Mouse (Mus musculus): ENCODE results near the gene Cdh20. TPM values are rescaled to one million over a fixed set of nuclear protein-coding genes. Genes with fewer than 3 reads are reported as not detected.
A peak's percentile ranks its signal among the peaks of the same experiment; 100 is the strongest.
"Not testable (repeated sequence)": the region's sequence is repeated elsewhere in the genome, so short reads cannot be mapped to it uniquely, and the experiment has no call there.

Cdh20 gene
- polyA plus RNA-seq, 1 experiment from 2014 or later: 0.65 TPM

DNA sequence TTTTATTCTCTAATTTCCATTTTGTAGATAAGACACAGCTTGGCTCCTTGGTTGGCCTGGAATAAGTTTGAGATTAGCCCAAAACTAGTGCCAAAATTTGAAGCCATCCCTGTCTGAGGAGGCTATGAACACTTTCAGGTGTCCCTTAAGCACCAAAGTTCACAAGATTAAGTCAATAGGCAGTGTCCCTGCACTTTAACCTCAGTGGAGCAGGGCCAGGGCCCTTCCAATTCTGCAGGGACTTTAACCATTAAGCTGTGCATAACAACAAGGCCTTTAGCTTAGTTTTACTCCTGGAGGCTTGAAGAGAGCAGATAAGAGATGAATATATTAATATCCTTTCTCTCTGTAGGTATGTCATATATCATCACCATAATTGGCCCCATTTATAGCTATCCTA, 170.8 kb downstream of the Cdh20 start:
- H3K36me3 ChIP-seq (ENCODE audit: control insufficient read depth, insufficient read depth, low read length): no peaks in the 10 kb centered on the region
- no peak overlapping the region for H3K4me2 ChIP-seq (ENCODE audit: low read depth)
- H3K9me3 ChIP-seq (ENCODE audit: control insufficient read depth, low read length): no peaks in the 10 kb centered on the region
- H3K4me1 ChIP-seq (ENCODE audit: control insufficient read depth, insufficient read depth, low read length): no peaks in the 10 kb centered on the region
- no peak overlapping the region for H3K27ac ChIP-seq (ENCODE audit: low read depth, low read length)
- H3K4me3 ChIP-seq (ENCODE audit: low read depth, low read length): no peak overlapping the region
- ATAC-seq (ENCODE audit: insufficient read depth, low FRiP score, low TSS enrichment) (no peak), DNase-seq (ENCODE audit: low spot score) (no peak)
- H3K9ac ChIP-seq (ENCODE audit: low read length): no peak overlapping the region
- no peaks in the 10 kb centered on the region for H3K27me3 ChIP-seq (ENCODE audit: control insufficient read depth, insufficient read depth, low read length)

- Histone ChIP-seq H3K4me2 (ENCODE audit: low read depth) (no peak overlapping the region), H3K9me3 (ENCODE audit: control insufficient read depth, low read length) (no peaks in the 10 kb centered on the region), H3K4me3 (ENCODE audit: low read depth, low read length) (no peak overlapping the region), H3K4me1 (ENCODE audit: control insufficient read depth, insufficient read depth, low read length) (no peaks in the 10 kb centered on the region), H3K36me3 (ENCODE audit: control insufficient read depth, insufficient read depth, low read length) (no peaks in the 10 kb centered on the region), H3K27me3 (ENCODE audit: control insufficient read depth, insufficient read depth, low read length) (no peaks in the 10 kb centered on the region), H3K27ac (ENCODE audit: low read depth, low read length) (no peak overlapping the region), H3K9ac (ENCODE audit: low read length) (no peak overlapping the region)
- ATAC-seq (ENCODE audit: insufficient read depth, low FRiP score, low TSS enrichment): peak; percentile 73; the same call in 1 of the 2 replicates
- WGBS: 36% methylated on average over 2 of the region's 2 CpGs
- peak; percentile 51 for DNase-seq (ENCODE audit: low spot score)
Observed at GRCm38 (mm10) chr1:104944470-104945109, 176.3 kb downstream of the Cdh20 start.

DNA sequence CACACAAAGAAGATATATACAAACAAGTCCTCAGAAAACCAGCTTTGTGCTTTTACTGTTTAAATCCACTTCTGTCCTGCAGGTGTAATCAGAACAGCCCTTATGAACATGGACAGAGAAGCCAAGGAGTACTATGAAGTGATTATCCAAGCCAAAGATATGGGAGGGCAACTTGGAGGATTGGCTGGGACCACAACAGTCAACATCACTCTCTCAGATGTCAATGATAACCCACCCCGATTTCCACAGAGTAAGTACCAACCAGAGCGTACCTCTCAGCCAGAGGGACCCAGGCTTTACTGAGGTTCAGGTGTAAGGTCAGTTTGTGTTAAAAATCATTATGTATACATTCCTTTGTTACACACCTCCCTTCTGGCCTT, 176.8 kb downstream of the Cdh20 start:
- ATAC-seq (ENCODE audit: insufficient read depth, low FRiP score, low TSS enrichment) (no peak), DNase-seq (ENCODE audit: low spot score) (no peak)
- Histone ChIP-seq H3K9me3 (ENCODE audit: control insufficient read depth, low read length) (no peaks in the 10 kb centered on the region), H3K27me3 (ENCODE audit: control insufficient read depth, insufficient read depth, low read length) (no peaks in the 10 kb centered on the region), H3K4me2 (ENCODE audit: low read depth) (no peak overlapping the region), H3K36me3 (ENCODE audit: control insufficient read depth, insufficient read depth, low read length) (no peaks in the 10 kb centered on the region), H3K27ac (ENCODE audit: low read depth, low read length) (no peak overlapping the region), H3K9ac (ENCODE audit: low read length) (no peak overlapping the region), H3K4me3 (ENCODE audit: low read depth, low read length) (no peak overlapping the region), H3K4me1 (ENCODE audit: control insufficient read depth, insufficient read depth, low read length) (no peaks in the 10 kb centered on the region)
- 90% methylated on average over 2 of the region's 2 CpGs for WGBS

DNA sequence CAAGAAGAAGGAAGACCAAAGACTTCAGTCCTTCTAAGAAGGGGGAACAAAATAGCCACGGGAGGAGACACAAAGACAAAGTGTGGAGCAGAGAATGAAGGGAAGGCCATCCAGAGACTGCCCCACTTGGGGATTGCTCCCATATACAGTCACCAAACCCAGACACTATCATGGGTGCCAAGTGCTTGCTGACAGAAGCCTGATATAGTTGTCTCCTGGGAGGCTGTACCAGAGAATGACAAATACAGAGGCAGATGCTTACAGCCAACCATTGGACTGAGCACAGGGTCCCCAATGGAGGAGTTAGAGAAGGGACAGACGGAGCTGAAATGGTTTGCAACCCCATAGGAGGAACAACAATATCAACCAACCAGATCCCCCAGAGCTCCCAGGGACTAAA, 181.3 kb downstream of the Cdh20 start:
- H3K36me3 ChIP-seq (ENCODE audit: control insufficient read depth, insufficient read depth, low read length); DNase-seq (ENCODE audit: low spot score); H3K27ac ChIP-seq (ENCODE audit: low read depth, low read length); H3K27me3 ChIP-seq (ENCODE audit: control insufficient read depth, insufficient read depth, low read length); H3K4me1 ChIP-seq (ENCODE audit: control insufficient read depth, insufficient read depth, low read length); ATAC-seq (ENCODE audit: insufficient read depth, low FRiP score, low TSS enrichment); H3K4me3 ChIP-seq (ENCODE audit: low read depth, low read length); H3K9me3 ChIP-seq (ENCODE audit: control insufficient read depth, low read length); H3K9ac ChIP-seq (ENCODE audit: low read length); H3K4me2 ChIP-seq (ENCODE audit: low read depth): not testable (repeated sequence)
- 84% methylated on average over 2 of the region's 2 CpGs for WGBS

- H3K9me3 ChIP-seq (ENCODE audit: control insufficient read depth, low read length): no peaks in the 10 kb centered on the region
- H3K9ac ChIP-seq (ENCODE audit: low read length): no peak overlapping the region
- DNase-seq (ENCODE audit: low spot score) (no peak), ATAC-seq (ENCODE audit: insufficient read depth, low FRiP score, low TSS enrichment) (peak; percentile 45)
- no peak overlapping the region for H3K4me2 ChIP-seq (ENCODE audit: low read depth)
- no peak overlapping the region for H3K27ac ChIP-seq (ENCODE audit: low read depth, low read length)
- H3K4me1 ChIP-seq (ENCODE audit: control insufficient read depth, insufficient read depth, low read length): no peaks in the 10 kb centered on the region
- H3K36me3 ChIP-seq (ENCODE audit: control insufficient read depth, insufficient read depth, low read length): no peaks in the 10 kb centered on the region
- WGBS: 39% methylated on average over 6 of the region's 6 CpGs
- H3K4me3 ChIP-seq (ENCODE audit: low read depth, low read length): no peak overlapping the region
- no peaks in the 10 kb centered on the region for H3K27me3 ChIP-seq (ENCODE audit: control insufficient read depth, insufficient read depth, low read length)
Observed at GRCm38 (mm10) chr1:104957046-104957445, 188.7 kb downstream of the Cdh20 start.

DNA sequence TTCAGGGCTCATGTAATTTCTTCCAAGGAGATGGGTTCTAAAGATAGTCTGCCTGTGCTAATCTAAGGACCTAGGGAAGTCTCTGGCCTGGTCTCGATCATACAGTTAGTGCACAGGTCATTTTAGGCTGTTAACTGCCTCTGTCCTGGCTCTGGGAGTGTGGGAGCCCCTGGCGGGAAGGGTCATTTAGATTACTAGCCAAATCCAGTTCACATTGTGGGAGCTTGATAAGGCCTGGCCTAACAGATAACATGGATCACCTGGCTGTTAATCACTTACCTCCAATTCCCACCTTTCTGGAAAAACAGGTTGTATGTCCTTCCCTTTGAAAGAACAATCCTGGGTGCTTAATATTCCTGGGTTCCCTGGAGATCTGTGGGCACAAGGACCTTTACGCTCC, 193.3 kb downstream of the Cdh20 start:
- H3K36me3 ChIP-seq (ENCODE audit: control insufficient read depth, insufficient read depth, low read length): no peaks in the 10 kb centered on the region
- 88% methylated on average over 3 of the region's 3 CpGs for WGBS
- H3K4me1 ChIP-seq (ENCODE audit: control insufficient read depth, insufficient read depth, low read length): no peaks in the 10 kb centered on the region
- no peak for DNase-seq (ENCODE audit: low spot score)
- no peak overlapping the region for H3K9ac ChIP-seq (ENCODE audit: low read length)
- ATAC-seq (ENCODE audit: insufficient read depth, low FRiP score, low TSS enrichment): no peak
- H3K4me3 ChIP-seq (ENCODE audit: low read depth, low read length): no peak overlapping the region
- no peaks in the 10 kb centered on the region for H3K9me3 ChIP-seq (ENCODE audit: control insufficient read depth, low read length)
- H3K27me3 ChIP-seq (ENCODE audit: control insufficient read depth, insufficient read depth, low read length): no peaks in the 10 kb centered on the region
- no peak overlapping the region for H3K4me2 ChIP-seq (ENCODE audit: low read depth)
- H3K27ac ChIP-seq (ENCODE audit: low read depth, low read length): no peak overlapping the region

- no peak overlapping the region for H3K9ac ChIP-seq (ENCODE audit: low read length)
- no peak for ATAC-seq (ENCODE audit: insufficient read depth, low FRiP score, low TSS enrichment)
- no peak overlapping the region for H3K4me2 ChIP-seq (ENCODE audit: low read depth)
- H3K27me3 ChIP-seq (ENCODE audit: control insufficient read depth, insufficient read depth, low read length): no peaks in the 10 kb centered on the region
- H3K27ac ChIP-seq (ENCODE audit: low read depth, low read length): no peak overlapping the region
- H3K4me1 ChIP-seq (ENCODE audit: control insufficient read depth, insufficient read depth, low read length): no peaks in the 10 kb centered on the region
- no peak overlapping the region for H3K4me3 ChIP-seq (ENCODE audit: low read depth, low read length)
- whole genome bisulfite sequencing: 89% methylated on average over 4 of the region's 4 CpGs
- no peaks in the 10 kb centered on the region for H3K9me3 ChIP-seq (ENCODE audit: control insufficient read depth, low read length)
- no peak for DNase-seq (ENCODE audit: low spot score)
- no peaks in the 10 kb centered on the region for H3K36me3 ChIP-seq (ENCODE audit: control insufficient read depth, insufficient read depth, low read length)
Observed at GRCm38 (mm10) chr1:104962257-104962656, 193.9 kb downstream of the Cdh20 start.

GRCm38 (mm10) chr1:104979068-104979467, 210.7 kb downstream of the Cdh20 start:
- no peaks in the 10 kb centered on the region for H3K36me3 ChIP-seq (ENCODE audit: control insufficient read depth, insufficient read depth, low read length)
- no peak for DNase-seq (ENCODE audit: low spot score)
- ATAC-seq (ENCODE audit: insufficient read depth, low FRiP score, low TSS enrichment): no peak
- H3K4me2 ChIP-seq (ENCODE audit: low read depth): no peak overlapping the region
- no peak overlapping the region for H3K27ac ChIP-seq (ENCODE audit: low read depth, low read length)
- WGBS: 59% methylated on average over 2 of the region's 2 CpGs
- no peaks in the 10 kb centered on the region for H3K27me3 ChIP-seq (ENCODE audit: control insufficient read depth, insufficient read depth, low read length)
- H3K4me1 ChIP-seq (ENCODE audit: control insufficient read depth, insufficient read depth, low read length): no peaks in the 10 kb centered on the region
- no peak overlapping the region for H3K9ac ChIP-seq (ENCODE audit: low read length)
- no peaks in the 10 kb centered on the region for H3K9me3 ChIP-seq (ENCODE audit: control insufficient read depth, low read length)
- H3K4me3 ChIP-seq (ENCODE audit: low read depth, low read length): no peak overlapping the region

GRCm38 (mm10) chr1:104980273-104980672, 211.9 kb downstream of the Cdh20 start:
- Histone ChIP-seq H3K36me3 (ENCODE audit: control insufficient read depth, insufficient read depth, low read length) (no peaks in the 10 kb centered on the region), H3K4me2 (ENCODE audit: low read depth) (no peak overlapping the region), H3K27me3 (ENCODE audit: control insufficient read depth, insufficient read depth, low read length) (no peaks in the 10 kb centered on the region), H3K4me3 (ENCODE audit: low read depth, low read length) (no peak overlapping the region), H3K9ac (ENCODE audit: low read length) (no peak overlapping the region), H3K27ac (ENCODE audit: low read depth, low read length) (no peak overlapping the region), H3K9me3 (ENCODE audit: control insufficient read depth, low read length) (no peaks in the 10 kb centered on the region), H3K4me1 (ENCODE audit: control insufficient read depth, insufficient read depth, low read length) (no peaks in the 10 kb centered on the region)
- DNase-seq (ENCODE audit: low spot score) (no peak), ATAC-seq (ENCODE audit: insufficient read depth, low FRiP score, low TSS enrichment) (no peak)
- WGBS: 100% methylated on average over 1 of the region's 1 CpGs

Data from neural tube, embryonic 11.5 days (tissue).